Mouse (Mus musculus) heart, embryonic 16.5 days (tissue): ENCODE measurements around the gene Myo18a. TPM values are rescaled to one million over a fixed set of nuclear protein-coding genes. Genes with fewer than 3 reads are reported as not detected.

ENCODE experiments used
- ATAC-seq: fragments of 200-750 bp; cut with Nextera tagmentation; replicated peaks from 2 replicates; pipeline ENCODE4 v1.8.0; 2017; ENCODE audit warnings: moderate number of reproducible peaks; ENCODE audit not compliant: insufficient read depth, low FRiP score; ENCODE audit errors: extremely low read depth
- H3K27ac ChIP-seq: fragments of 300-500 bp; sonication (generic); 2 replicates; pipeline ENCODE4 v1.5.1; 2014; ENCODE audit warnings: mild to moderate bottlenecking, low read length, control low read depth, moderate library complexity
- H3K27me3 ChIP-seq: fragments of 300-500 bp; sonication (generic); 2 replicates; pipeline ENCODE4 v1.6.1; 2014; ENCODE audit warnings: low read length, mixed read lengths; ENCODE audit not compliant: control insufficient read depth, insufficient read depth
- H3K36me3 ChIP-seq: fragments of 300-500 bp; sonication (generic); 2 replicates; pipeline ENCODE4 v1.6.1; 2014; ENCODE audit not compliant: control insufficient read depth, insufficient read depth
- H3K4me1 ChIP-seq: fragments of 300-500 bp; sonication (generic); 2 replicates; pipeline ENCODE4 v1.6.1; 2014; ENCODE audit warnings: low read length, mixed read lengths; ENCODE audit not compliant: control insufficient read depth, insufficient read depth
- H3K4me2 ChIP-seq: fragments of 300-500 bp; sonication (generic); 2 replicates; pipeline ENCODE4 v1.6.1; 2014; ENCODE audit warnings: low read depth, mild to moderate bottlenecking, control low read depth, low read length
- H3K4me3 ChIP-seq: fragments of 300-500 bp; sonication (generic); 2 replicates; pipeline ENCODE4 v1.5.1; 2014; ENCODE audit warnings: mild to moderate bottlenecking, control low read depth, low read length
- H3K9ac ChIP-seq: fragments of 300-500 bp; sonication (generic); 2 replicates; pipeline ENCODE4 v1.6.1; 2014; ENCODE audit warnings: low read length, control low read depth
- H3K9me3 ChIP-seq: fragments of 300-500 bp; sonication (generic); replicated peaks from 2 replicates; pipeline ENCODE4 v1.6.1; 2016; ENCODE audit warnings: low read length; ENCODE audit not compliant: control insufficient read depth
- WGBS: fragments of 180-500 bp; shearing (Covaris S2); extraction: QIAGEN DNeasy Blood & Tissue Kit; methylation state at CpG from one replicate; pipeline ENCODE4 v1.1.7; 2014; 5-methylcytosine and 5-hydroxymethylcytosine counted together
- polyA plus RNA-seq: library from polyadenylated mRNA; unstranded; fragments of >200 nt; fragmentation: Nextera tagmentation; extraction: Ambion mirVana; gene quantifications from 2 replicates; pipeline ENCODE4 v1.2.1, GENCODE M21; 2015

Myo18a gene
- polyA plus RNA-seq, 1 experiment from 2014 or later = 104 TPM

GRCm38 (mm10) chr11:77849151-77849550 lies 86.1 kb downstream of the Myo18a start:
- no peak for ATAC-seq
- H3K27ac ChIP-seq = no peak overlapping the region
- H3K9ac ChIP-seq = no peak overlapping the region
- H3K4me2 ChIP-seq = no peak overlapping the region
- no peaks in the 10 kb centered on the region for H3K4me1 ChIP-seq
- H3K27me3 ChIP-seq = no peaks in the 10 kb centered on the region
- H3K9me3 ChIP-seq = no peaks in the 10 kb centered on the region
- 67% methylated on average over 7 of the region's 7 CpGs for WGBS
- peaks cover 76% of the 10 kb centered on the region for H3K36me3 ChIP-seq
- H3K4me3 ChIP-seq = no peak overlapping the region

GRCm38 (mm10) chr11:77850401-77851244 lies 87.6 kb downstream of the Myo18a start:
- Histone ChIP-seq H3K27me3 (no peaks in the 10 kb centered on the region), H3K9ac (no peak overlapping the region), H3K4me3 (no peak overlapping the region), H3K36me3 (peaks cover 70% of the 10 kb centered on the region), H3K27ac (no peak overlapping the region), H3K9me3 (no peaks in the 10 kb centered on the region), H3K4me2 (no peak overlapping the region), H3K4me1 (no peaks in the 10 kb centered on the region)
- WGBS = 59% methylated on average over 24 of the region's 24 CpGs
- 0 out of 2 replicates have a peak, but pooled peaks have one; percentile 35 for ATAC-seq

- WGBS = 72% methylated on average over 6 of the region's 6 CpGs
- H3K36me3 ChIP-seq = peaks cover 66% of the 10 kb centered on the region
Observed at GRCm38 (mm10) chr11:77851483-77852010, 88.5 kb downstream of the Myo18a start.

GRCm38 (mm10) chr11:77852195-77852594 lies 89.1 kb downstream of the Myo18a start:
- WGBS = 47% methylated on average over 3 of the region's 3 CpGs
- Histone ChIP-seq H3K4me1 (no peaks in the 10 kb centered on the region), H3K36me3 (peaks cover 66% of the 10 kb centered on the region), H3K4me2 (no peak overlapping the region), H3K27me3 (no peaks in the 10 kb centered on the region), H3K9me3 (no peaks in the 10 kb centered on the region), H3K27ac (no peak overlapping the region), H3K9ac (no peak overlapping the region), H3K4me3 (no peak overlapping the region)
- no peak for ATAC-seq

More at GRCm38 (mm10) chr11:77851483-77852010, 88.5 kb downstream of the Myo18a start:
- Histone ChIP-seq H3K9ac (no peak overlapping the region), H3K4me2 (no peak overlapping the region), H3K9me3 (no peaks in the 10 kb centered on the region), H3K27me3 (no peaks in the 10 kb centered on the region), H3K4me1 (no peaks in the 10 kb centered on the region), H3K4me3 (no peak overlapping the region), H3K27ac (no peak overlapping the region)
- ATAC-seq = no peak

- no peak overlapping the region for H3K27ac ChIP-seq
- H3K4me3 ChIP-seq = no peak overlapping the region
- no peak overlapping the region for H3K4me2 ChIP-seq
- peaks cover 67% of the 10 kb centered on the region for H3K36me3 ChIP-seq
- H3K9ac ChIP-seq = no peak overlapping the region
- no peaks in the 10 kb centered on the region for H3K9me3 ChIP-seq
- no peak for ATAC-seq
- no peaks in the 10 kb centered on the region for H3K27me3 ChIP-seq
- H3K4me1 ChIP-seq = no peaks in the 10 kb centered on the region
- WGBS = 86% methylated on average over 17 of the region's 17 CpGs
Observed at GRCm38 (mm10) chr11:77852941-77853668, 90.1 kb downstream of the Myo18a start.

GRCm38 (mm10) chr11:77854641-77855040 lies 91.6 kb downstream of the Myo18a start:
- H3K27me3 ChIP-seq = no peaks in the 10 kb centered on the region
- no peak for ATAC-seq

GRCm38 (mm10) chr11:77855396-77855795 lies 92.3 kb downstream of the Myo18a start:
- 62% methylated on average over 15 of the region's 15 CpGs for WGBS
- H3K4me1 ChIP-seq = no peaks in the 10 kb centered on the region
- peaks cover 64% of the 10 kb centered on the region for H3K36me3 ChIP-seq
- no peak overlapping the region for H3K27ac ChIP-seq
- no peak for ATAC-seq
- H3K4me2 ChIP-seq = no peak overlapping the region
- H3K27me3 ChIP-seq = no peaks in the 10 kb centered on the region
- no peak overlapping the region for H3K4me3 ChIP-seq
- no peak overlapping the region for H3K9ac ChIP-seq
- no peaks in the 10 kb centered on the region for H3K9me3 ChIP-seq

More at GRCm38 (mm10) chr11:77854641-77855040, 91.6 kb downstream of the Myo18a start:
- Histone ChIP-seq H3K27ac (0 out of 2 replicates have a peak overlapping the region, but pooled peaks have one; percentile 17), H3K4me2 (no peak overlapping the region), H3K9me3 (no peaks in the 10 kb centered on the region), H3K9ac (no peak overlapping the region), H3K36me3 (peaks cover 62% of the 10 kb centered on the region), H3K4me3 (no peak overlapping the region), H3K4me1 (no peaks in the 10 kb centered on the region)
- 48% methylated on average over 3 of the region's 3 CpGs for WGBS

GRCm38 (mm10) chr11:77857089-77857488 lies 94.0 kb downstream of the Myo18a start:
- Histone ChIP-seq H3K27me3 (no peaks in the 10 kb centered on the region), H3K9me3 (no peaks in the 10 kb centered on the region), H3K36me3 (peaks cover 60% of the 10 kb centered on the region), H3K4me3 (no peak overlapping the region), H3K9ac (no peak overlapping the region), H3K4me1 (no peaks in the 10 kb centered on the region), H3K27ac (no peak overlapping the region), H3K4me2 (no peak overlapping the region)
- no peak for ATAC-seq
- WGBS = 94% methylated on average over 6 of the region's 6 CpGs

GRCm38 (mm10) chr11:77858589-77858988 lies 95.5 kb downstream of the Myo18a start:
- H3K4me2 ChIP-seq = no peak overlapping the region
- H3K4me1 ChIP-seq = no peaks in the 10 kb centered on the region
- peaks cover 51% of the 10 kb centered on the region for H3K36me3 ChIP-seq
- no peaks in the 10 kb centered on the region for H3K9me3 ChIP-seq
- no peak overlapping the region for H3K4me3 ChIP-seq
- no peaks in the 10 kb centered on the region for H3K27me3 ChIP-seq
- no peak overlapping the region for H3K27ac ChIP-seq
- 73% methylated on average over 9 of the region's 9 CpGs for WGBS
- no peak overlapping the region for H3K9ac ChIP-seq
- ATAC-seq = no peak
